Mouse (Mus musculus) cerebellum, adult 11 months (tissue): Measurements from ENCODE around the gene Ptges2.
A peak's percentile ranks its signal among the peaks of the same experiment; 100 is the strongest.

Experiments
- DNase-seq: peaks from one replicate; pipeline ENCODE4 v3.0.0; 2022

Gene Ptges2

DNA sequence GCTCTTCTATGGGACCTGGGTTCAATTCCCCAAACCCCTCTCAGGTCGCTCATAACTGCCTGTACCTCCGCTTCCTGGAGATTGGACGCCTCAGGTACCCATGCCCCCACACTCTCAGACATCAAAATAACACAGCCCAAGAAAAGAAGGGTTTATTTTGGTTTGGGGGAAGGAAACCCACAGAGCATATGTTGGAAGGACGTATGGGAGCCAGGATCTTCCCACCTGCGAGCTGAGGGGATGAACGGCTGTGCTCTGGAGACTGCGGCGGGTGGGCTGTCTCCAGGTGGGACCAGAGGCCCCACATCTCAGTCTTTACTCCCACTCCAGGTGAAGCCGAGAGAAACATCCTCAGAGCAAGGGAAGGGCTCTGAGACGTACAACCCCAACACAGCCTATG is 18.7 kb upstream of the Ptges2 start:
- no peak for DNase-seq

DNA sequence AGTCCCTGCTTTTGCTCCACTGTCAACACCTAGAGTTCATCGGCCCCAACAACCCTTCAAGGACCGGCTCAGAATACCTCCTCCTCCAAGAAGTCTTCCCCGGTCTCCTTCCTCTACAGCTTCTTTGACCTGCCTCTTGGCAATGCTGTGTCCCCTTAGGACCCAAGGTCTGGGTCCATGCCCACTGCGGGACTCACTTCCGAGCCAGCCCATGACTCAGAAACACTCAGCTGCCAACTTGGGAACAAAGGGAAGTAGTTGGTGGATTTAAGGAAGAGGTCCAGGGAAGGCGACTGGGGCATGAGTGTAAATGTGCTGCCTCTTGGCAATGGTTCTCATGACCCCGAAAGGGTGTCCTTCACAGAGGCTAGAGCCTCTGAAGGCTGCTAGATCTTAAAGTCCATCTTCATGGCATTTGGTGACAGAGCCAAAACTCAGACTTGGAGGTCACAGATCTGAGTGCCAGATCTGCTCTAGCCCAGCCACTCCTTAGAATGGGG is 15.6 kb upstream of the Ptges2 start:
- DNase-seq: no peak

- DNase-seq: no peak
These were observed 14.4 kb upstream of the Ptges2 start for GRCm38 (mm10) chr2:32381141-32381774.

GRCm38 (mm10) chr2:32381775-32382223 is 13.9 kb upstream of the Ptges2 start, which contains the start of gene 1110008P14Rik:
TSS of gene 1110008P14Rik (minus strand) at chr2:32381938.
- DNase-seq: peak; percentile 96

DNA sequence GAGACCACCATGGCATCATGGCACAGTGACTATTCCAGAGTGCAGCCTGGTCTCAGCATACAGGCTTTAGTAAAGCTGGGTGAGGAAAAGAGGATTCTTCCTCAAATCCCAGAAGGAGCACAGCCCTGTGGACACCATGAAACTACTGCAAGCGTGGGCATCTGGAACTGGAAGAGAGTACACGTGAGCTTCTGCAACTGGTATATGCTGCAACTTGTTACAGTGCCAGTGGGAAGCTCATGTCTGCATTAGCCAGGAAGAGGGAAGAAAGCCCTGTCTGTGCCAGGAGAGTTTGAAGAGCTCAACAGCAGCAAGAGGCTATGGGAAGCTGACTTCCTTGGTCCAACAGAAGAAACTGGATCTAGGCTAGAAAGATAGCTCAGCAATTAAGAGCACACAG is 13.0 kb upstream of the Ptges2 start:
- no peak for DNase-seq

DNA sequence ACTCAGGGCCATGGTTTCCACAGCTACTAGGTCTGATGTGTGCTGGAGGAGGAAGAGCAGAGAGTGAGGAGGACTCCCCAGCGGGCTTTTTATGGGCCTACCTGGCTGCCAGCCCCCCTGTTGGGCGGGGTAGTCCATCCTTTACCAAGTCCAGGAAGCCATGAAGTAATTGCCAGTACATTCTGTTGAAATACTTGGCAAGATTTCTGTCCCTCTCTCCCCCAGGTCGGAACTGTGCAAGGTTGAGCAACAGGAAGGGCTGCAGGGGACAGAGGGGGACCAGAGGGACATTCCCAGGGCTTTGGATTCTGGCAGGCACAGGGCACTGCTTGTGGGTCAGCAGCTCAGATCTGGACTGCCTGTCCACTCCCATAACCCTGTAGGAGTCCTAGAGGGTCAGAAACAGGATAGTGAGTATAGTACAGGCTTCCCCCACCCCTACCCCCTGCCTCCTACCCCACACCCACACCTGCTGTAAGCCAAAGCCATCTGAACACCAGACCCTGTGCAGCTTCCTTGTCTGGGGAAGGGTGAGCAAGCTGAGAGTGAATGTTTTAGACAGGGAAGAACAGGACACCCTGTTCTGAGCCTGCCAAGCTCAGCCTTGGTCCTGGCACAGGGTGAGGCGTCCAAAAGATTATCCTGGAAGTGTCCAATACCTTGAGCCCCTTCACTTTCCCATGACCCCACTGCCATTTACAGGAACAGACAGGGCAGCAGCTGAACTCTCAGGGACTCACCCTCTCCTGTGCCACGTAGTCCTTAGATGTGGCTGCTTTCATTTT is 7.8 kb upstream of the Ptges2 start, which contains the start of gene Lcn2:
Lcn2 (minus strand) TSS at position 547 of the 785 bp plus-strand sequence.
- DNase-seq: no peak

DNA sequence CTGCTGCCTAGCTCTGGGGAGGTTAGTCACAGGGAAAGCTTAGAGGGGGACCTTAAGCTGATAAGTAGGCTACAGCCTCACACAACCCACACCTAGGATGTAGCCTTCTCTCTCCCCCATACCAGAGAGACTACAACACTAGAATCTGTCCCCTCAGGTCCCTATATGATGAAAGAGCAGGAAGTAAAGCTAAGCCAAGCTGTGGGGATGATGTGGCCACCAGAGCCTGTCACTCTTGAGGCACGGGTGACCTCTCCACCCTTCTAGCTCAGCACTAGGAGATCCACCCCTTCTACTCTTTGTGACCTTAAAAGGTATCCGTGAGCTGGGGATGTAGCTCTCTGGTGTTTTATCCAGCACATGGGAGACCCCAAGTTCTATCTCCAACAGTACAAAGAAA is 6.5 kb upstream of the Ptges2 start:
- no peak for DNase-seq

- DNase-seq: no peak
These were observed 4.8 kb upstream of the Ptges2 start for GRCm38 (mm10) chr2:32390871-32391270.

GRCm38 (mm10) chr2:32392063-32392462 is 3.6 kb upstream of the Ptges2 start:
- no peak for DNase-seq

GRCm38 (mm10) chr2:32394973-32395372 is 723 bp upstream of the Ptges2 start:
- no peak for DNase-seq

GRCm38 (mm10) chr2:32395946-32396621 is 388 bp downstream of the Ptges2 start:
- DNase-seq: peak; percentile 81

- DNase-seq: no peak
These were observed 999 bp downstream of the Ptges2 start for GRCm38 (mm10) chr2:32396695-32397094.

- DNase-seq: peak; percentile 93
These were observed 9.0 kb downstream of the Ptges2 start for GRCm38 (mm10) chr2:32404663-32405062.

DNA sequence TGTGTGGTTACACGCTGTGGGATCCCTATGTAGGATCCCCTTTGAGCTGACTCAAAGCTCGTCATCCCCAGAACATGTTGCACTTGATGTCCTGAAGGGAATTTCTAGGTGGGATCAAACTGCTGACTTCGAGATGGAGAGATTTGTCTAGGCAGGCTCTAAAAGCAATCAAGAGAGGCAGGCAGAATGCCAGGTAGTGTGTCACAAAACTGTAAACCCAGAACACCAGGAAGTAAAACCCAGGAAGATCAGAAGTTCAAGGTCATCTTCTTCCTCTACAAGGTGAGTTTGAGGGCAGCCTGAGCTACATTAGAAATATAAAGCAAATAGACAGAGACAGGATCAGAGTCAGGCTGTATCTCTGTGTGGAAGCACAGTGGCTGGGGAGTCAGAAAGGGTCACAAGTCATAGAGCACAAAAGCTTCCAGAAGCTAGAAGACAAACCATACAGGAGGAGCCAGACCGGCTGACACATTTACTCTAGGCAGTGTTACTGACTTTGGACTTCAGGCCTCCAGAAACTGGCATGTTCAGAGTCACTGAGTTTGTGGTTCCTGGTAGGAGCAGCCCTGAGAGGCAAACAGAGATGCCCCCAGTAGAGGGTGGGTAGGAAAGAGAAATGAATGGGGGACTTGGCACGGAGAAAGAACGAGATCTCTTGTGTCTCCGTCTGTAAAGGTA is 11.6 kb downstream of the Ptges2 start:
- DNase-seq: no peak

- no peak for DNase-seq
These were observed 13.0 kb downstream of the Ptges2 start for GRCm38 (mm10) chr2:32408429-32409424.

GRCm38 (mm10) chr2:32411407-32411806 is 15.7 kb downstream of the Ptges2 start:
- no peak for DNase-seq

- no peak for DNase-seq
These were observed 17.2 kb downstream of the Ptges2 start for GRCm38 (mm10) chr2:32412742-32413531.

- DNase-seq: no peak
These were observed 18.2 kb downstream of the Ptges2 start for GRCm38 (mm10) chr2:32413936-32414335.

GRCm38 (mm10) chr2:32415801-32416200 is 20.1 kb downstream of the Ptges2 start:
- DNase-seq: no peak

- no peak for DNase-seq
These were observed 20.9 kb downstream of the Ptges2 start for GRCm38 (mm10) chr2:32416556-32416955.

DNA sequence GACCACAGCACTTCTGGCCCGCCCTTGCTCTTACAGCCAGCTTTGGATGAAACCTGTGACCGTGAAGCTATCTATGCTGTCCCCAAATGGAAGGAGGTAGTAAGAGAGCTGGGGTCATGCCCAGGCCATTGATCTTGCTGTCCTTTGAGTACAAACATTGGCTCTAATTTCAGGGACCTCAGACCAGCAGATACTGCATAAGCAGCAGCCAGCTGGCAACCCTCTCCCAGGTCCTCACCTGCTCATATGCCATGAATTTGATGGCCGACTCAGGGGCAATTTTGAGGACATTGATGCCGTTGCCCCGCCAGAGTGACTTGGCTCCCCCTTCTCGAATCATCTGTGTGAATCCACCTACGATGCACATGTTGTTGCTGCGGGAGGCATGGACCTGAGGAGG is 21.8 kb downstream of the Ptges2 start:
- DNase-seq: no peak
